12 mouse cellular contexts compared by ENCODE assay signal in genomic region chr4:134869068-134869730, GRCm38 (mm10). TPM values are rescaled to one million over a fixed set of nuclear protein-coding genes. Genes with fewer than 3 reads are reported as not detected.
DNase-seq lines count a peak whose midpoint lies in the region; ATAC-seq and TF ChIP-seq lines count a peak whose summit lies in the region.
"Had no signal": no experiment of that assay in that cellular context is flagged by ENCODE, and none has a peak within 500 bp of the region (broad histone marks: within the 10 kb centered on the region; RNA-seq: fewer than 3 reads in every experiment).

No protein-coding gene starts in this region.

- intact Hi-C loops in heart, postnatal 14 days (cut with DNase I): loop anchor here (5.0 kb wide), 1 partner anchor 82 kb away; no protein-coding TSS in a partner anchor

- 0 out of 2 replicates have a peak, but pooled peaks cover 23% of the 10 kb centered on the region for H3K27me3 ChIP-seq in heart, embryonic 12.5 days (replicated peaks)
- H3K27me3 ChIP-seq in neural tube, embryonic 12.5 days (replicated peaks): peaks cover 25% of the 10 kb centered on the region
- H3K27me3 ChIP-seq in limb, embryonic 15.5 days: peaks cover 28% of the 10 kb centered on the region
- H3K27me3 ChIP-seq in cerebellum, adult 2 months (ENCODE audit: control insufficient read depth, insufficient read depth, low read length): peaks cover 1% of the 10 kb centered on the region; the same call in 1 of the 2 replicates

- H3K9ac ChIP-seq in heart, embryonic 12.5 days: peak overlapping the region; percentile 57
- H3K9ac ChIP-seq in neural tube, embryonic 12.5 days: 0 out of 2 replicates have a peak overlapping the region, but pooled peaks have one; percentile 23
- peak overlapping the region; percentile 17; the same call in 1 of the 2 replicates for H3K9ac ChIP-seq in limb, embryonic 15.5 days

- peak overlapping the region; percentile 69 for H3K4me2 ChIP-seq in heart, embryonic 12.5 days
- no peak overlapping the region for H3K4me2 ChIP-seq in neural tube, embryonic 12.5 days (replicated peaks)
- peak overlapping the region; percentile 31 for H3K4me2 ChIP-seq in limb, embryonic 15.5 days

- TF ChIP-seq POLR2A in cerebellum, adult 2 months (IDR thresholded peaks at IDR 0.05; ENCODE audit: borderline replicate concordance, insufficient read depth, low read length): no peak

- H3K4me3 ChIP-seq in heart, embryonic 12.5 days: peak overlapping the region; percentile 33
- H3K4me3 ChIP-seq in neural tube, embryonic 12.5 days: no peak overlapping the region
- no peak overlapping the region for H3K4me3 ChIP-seq in limb, embryonic 15.5 days
- no peak overlapping the region for H3K4me3 ChIP-seq in cerebellum, adult 2 months (replicated peaks; ENCODE audit: insufficient read depth, low read depth, low read length)
- H3K4me3 ChIP-seq: megakaryocyte, embryonic 14.5 days had no signal

- 6% methylated on average over 16 of the region's 16 CpGs for WGBS in heart, embryonic 12.5 days
- WGBS in neural tube, embryonic 12.5 days: 14% methylated on average over 16 of the region's 16 CpGs
- 5% methylated on average over 16 of the region's 16 CpGs for WGBS in limb, embryonic 15.5 days
- WGBS in cerebellum, adult 2 months: 37% methylated on average over 16 of the region's 16 CpGs

- no peak for TF ChIP-seq CTCF in cerebellum, adult 2 months (IDR thresholded peaks at IDR 0.05; ENCODE audit: borderline replicate concordance, insufficient read depth, low read depth, low read length)

- DNase-seq in heart, postnatal 14 days: no peak
- no peak for DNase-seq in neural tube, embryonic 10.5 days (ENCODE audit: extremely low spot score, low spot score)
- peak; percentile 32 for DNase-seq in yolk sac, embryonic 10.5 days (ENCODE audit: low spot score)
- no peak for DNase-seq in cerebellum, adult 2 months
- DNase-seq in adrenal gland, postnatal 36 days: no peak
- DNase-seq: adrenal gland, postnatal 14 days; kidney, adult 2 months had no signal

- no peaks in the 10 kb centered on the region for H3K36me3 ChIP-seq in heart, embryonic 12.5 days
- H3K36me3 ChIP-seq in neural tube, embryonic 12.5 days: no peaks in the 10 kb centered on the region
- no peaks in the 10 kb centered on the region for H3K36me3 ChIP-seq in limb, embryonic 15.5 days

- peak; percentile 89 for ATAC-seq in heart, embryonic 12.5 days (ENCODE audit: insufficient number of reproducible peaks, low FRiP score)
- no peak for ATAC-seq in neural tube, embryonic 12.5 days (ENCODE audit: low FRiP score, low read depth)
- ATAC-seq in limb, embryonic 15.5 days (ENCODE audit: insufficient number of reproducible peaks, low FRiP score, low TSS enrichment, low read depth): no peak

- H3K4me1 ChIP-seq in heart, embryonic 12.5 days (replicated peaks): peaks cover 24% of the 10 kb centered on the region
- H3K4me1 ChIP-seq in neural tube, embryonic 12.5 days: no peaks in the 10 kb centered on the region
- H3K4me1 ChIP-seq in limb, embryonic 15.5 days: peaks cover 19% of the 10 kb centered on the region
- peaks cover 2% of the 10 kb centered on the region; the same call in 1 of the 2 replicates for H3K4me1 ChIP-seq in cerebellum, adult 2 months (ENCODE audit: control insufficient read depth, insufficient read depth, low read length)

- H3K9me3 ChIP-seq in heart, embryonic 12.5 days (replicated peaks): no peaks in the 10 kb centered on the region
- no peaks in the 10 kb centered on the region for H3K9me3 ChIP-seq in neural tube, embryonic 12.5 days
- no peaks in the 10 kb centered on the region for H3K9me3 ChIP-seq in limb, embryonic 15.5 days
- H3K9me3 ChIP-seq: megakaryocyte, embryonic 14.5 days had no signal

- peak overlapping the region; percentile 40; the same call in 1 of the 2 replicates for H3K27ac ChIP-seq in heart, embryonic 12.5 days (ENCODE audit: poor library complexity, severe bottlenecking)
- H3K27ac ChIP-seq in neural tube, embryonic 12.5 days: no peak overlapping the region
- no peak overlapping the region for H3K27ac ChIP-seq in limb, embryonic 15.5 days
- no peak overlapping the region for H3K27ac ChIP-seq in cerebellum, adult 2 months (ENCODE audit: insufficient read depth, low read length)

RNA-seq across cellular contexts. Expression of gene Rhd, which starts 4.9 kb away (rescaled TPM):
- 23.6 and 28.1 TPM in 2 replicates for polyA plus RNA-seq in heart, embryonic 12.5 days (2016; fragmentation: Nextera tagmentation; extraction: Ambion mirVana)
- total RNA-seq in heart, postnatal 14 days (2021): 1 to 10 TPM; 2.5 TPM
- 5.4 and 6.7 TPM in 2 replicates for polyA plus RNA-seq in neural tube, embryonic 12.5 days (2016; fragmentation: Nextera tagmentation; extraction: Ambion mirVana)
- polyA plus RNA-seq in limb, embryonic 15.5 days (2015; fragmentation: Nextera tagmentation; extraction: Ambion mirVana): 2.7 and 4.0 TPM in 2 replicates
- 1.0 and 1.1 TPM in 2 replicates for polyA plus RNA-seq in cerebellum, adult 2 months (2012; rRNA removed)
- total RNA-seq in adrenal gland, postnatal 36 days (2021): under 1 TPM in 1 of 2 experiments, not detected in 1; 0.89 TPM
- polyA plus RNA-seq: small intestine, adult 2 months had no signal

RNA-seq across cellular contexts. Expression of gene Maco1, which starts 16.1 kb away (rescaled TPM):
- polyA plus RNA-seq in heart, embryonic 12.5 days (2016; fragmentation: Nextera tagmentation; extraction: Ambion mirVana): 30.6 and 31.4 TPM in 2 replicates
- 10 to 100 TPM; 22.1 to 25.5 TPM for total RNA-seq in heart, postnatal 14 days (2021)
- 92.8 and 96.9 TPM in 2 replicates for polyA plus RNA-seq in neural tube, embryonic 12.5 days (2016; fragmentation: Nextera tagmentation; extraction: Ambion mirVana)
- polyA plus RNA-seq in limb, embryonic 15.5 days (2015; fragmentation: Nextera tagmentation; extraction: Ambion mirVana): 39.1 and 44.7 TPM in 2 replicates
- 46.4 and 47.7 TPM in 2 replicates for polyA plus RNA-seq in cerebellum, adult 2 months (2012; rRNA removed)
- 10 to 100 TPM; 37.3 to 39.0 TPM for total RNA-seq in adrenal gland, postnatal 36 days (2021)

RNA-seq across cellular contexts. Expression of gene Tmem50a, which starts 45.6 kb away (rescaled TPM):
- 140 and 145 TPM in 2 replicates for polyA plus RNA-seq in heart, embryonic 12.5 days (2016; fragmentation: Nextera tagmentation; extraction: Ambion mirVana)
- 10 to 100 TPM; 74.2 to 75.7 TPM for total RNA-seq in heart, postnatal 14 days (2021)
- polyA plus RNA-seq in neural tube, embryonic 12.5 days (2016; fragmentation: Nextera tagmentation; extraction: Ambion mirVana): 179 and 183 TPM in 2 replicates
- 193 and 203 TPM in 2 replicates for polyA plus RNA-seq in limb, embryonic 15.5 days (2015; fragmentation: Nextera tagmentation; extraction: Ambion mirVana)
- 105 and 111 TPM in 2 replicates for polyA plus RNA-seq in cerebellum, adult 2 months (2012; rRNA removed)
- total RNA-seq in adrenal gland, postnatal 36 days (2021): 100 to 1,000 TPM; 229 to 405 TPM

RNA-seq across cellular contexts. Expression of gene Rsrp1, which starts 54.2 kb away (rescaled TPM):
- polyA plus RNA-seq in heart, embryonic 12.5 days (2016; fragmentation: Nextera tagmentation; extraction: Ambion mirVana): 386 and 405 TPM in 2 replicates
- total RNA-seq in heart, postnatal 14 days (2021): 100 to 1,000 TPM; 226 to 260 TPM
- 470 and 511 TPM in 2 replicates for polyA plus RNA-seq in neural tube, embryonic 12.5 days (2016; fragmentation: Nextera tagmentation; extraction: Ambion mirVana)
- polyA plus RNA-seq in limb, embryonic 15.5 days (2015; fragmentation: Nextera tagmentation; extraction: Ambion mirVana): 496 and 523 TPM in 2 replicates
- polyA plus RNA-seq in cerebellum, adult 2 months (2012; rRNA removed): 478 and 508 TPM in 2 replicates
- 100 to 1,000 TPM; 378 to 436 TPM for total RNA-seq in adrenal gland, postnatal 36 days (2021)
